Mouse (Mus musculus) right cerebral cortex, postnatal 36 days (tissue): ENCODE results near the gene Tnfrsf19.

Source experiments
- DNase-seq, 2 experiments: peaks; one replicate each; pipeline ENCODE4 v3.0.0; 2022; ENCODE audit warnings: low spot score in 2 of 2, mixed read lengths in 1 of 2

Gene Tnfrsf19

GRCm38 (mm10) chr14:61020968-61021367 lies 25.3 kb downstream of the Tnfrsf19 start:
- no peak for DNase-seq

GRCm38 (mm10) chr14:61019880-61020279 lies 26.4 kb downstream of the Tnfrsf19 start:
- DNase-seq: no peak

- DNase-seq: no peak
Observed at GRCm38 (mm10) chr14:61014544-61014943, 31.7 kb downstream of the Tnfrsf19 start.

GRCm38 (mm10) chr14:61012397-61012931 lies 33.8 kb downstream of the Tnfrsf19 start:
- peak; percentile 64 to 83 for DNase-seq

GRCm38 (mm10) chr14:61011621-61012174 lies 34.6 kb downstream of the Tnfrsf19 start:
- no peak for DNase-seq

GRCm38 (mm10) chr14:61005127-61005837 lies 41.0 kb downstream of the Tnfrsf19 start:
- no peak for DNase-seq

GRCm38 (mm10) chr14:61003676-61004075 lies 42.6 kb downstream of the Tnfrsf19 start:
- peak in 1 of 2 experiments; percentile 36 for DNase-seq

- no peak for DNase-seq
Observed at GRCm38 (mm10) chr14:61000072-61000471, 46.2 kb downstream of the Tnfrsf19 start.

- no peak for DNase-seq
Observed at GRCm38 (mm10) chr14:60996556-60996955, 49.7 kb downstream of the Tnfrsf19 start.

GRCm38 (mm10) chr14:60993506-60993905 lies 52.8 kb downstream of the Tnfrsf19 start:
- no peak for DNase-seq

GRCm38 (mm10) chr14:60993092-60993491 lies 53.2 kb downstream of the Tnfrsf19 start:
- no peak for DNase-seq

GRCm38 (mm10) chr14:60992144-60992543 lies 54.1 kb downstream of the Tnfrsf19 start:
- DNase-seq: peak in 1 of 2 experiments; percentile 49

GRCm38 (mm10) chr14:60988228-60988627 lies 58.1 kb downstream of the Tnfrsf19 start:
- no peak for DNase-seq

GRCm38 (mm10) chr14:60986926-60987325 lies 59.4 kb downstream of the Tnfrsf19 start:
- no peak for DNase-seq

GRCm38 (mm10) chr14:60985077-60985476 lies 61.2 kb downstream of the Tnfrsf19 start:
- DNase-seq: no peak

- DNase-seq: no peak
Observed at GRCm38 (mm10) chr14:60984266-60984665, 62.0 kb downstream of the Tnfrsf19 start.

GRCm38 (mm10) chr14:60982126-60982525 lies 64.2 kb downstream of the Tnfrsf19 start:
- DNase-seq: no peak

- no peak for DNase-seq
Observed at GRCm38 (mm10) chr14:60980244-60980887, 65.9 kb downstream of the Tnfrsf19 start.

- no peak for DNase-seq
Observed at GRCm38 (mm10) chr14:60978129-60978528, 68.2 kb downstream of the Tnfrsf19 start.

GRCm38 (mm10) chr14:60976231-60976630 lies 70.1 kb downstream of the Tnfrsf19 start:
- DNase-seq: no peak

- no peak for DNase-seq
Observed at GRCm38 (mm10) chr14:60975736-60976135, 70.6 kb downstream of the Tnfrsf19 start.

GRCm38 (mm10) chr14:60970961-60971360 lies 75.3 kb downstream of the Tnfrsf19 start:
- DNase-seq: no peak

GRCm38 (mm10) chr14:60966061-60966460 lies 80.2 kb downstream of the Tnfrsf19 start:
- DNase-seq: peak in 1 of 2 experiments; percentile 14
